Mouse (Mus musculus): ENCODE data around the gene Fbxo33.
A peak's percentile ranks its signal among the peaks of the same experiment; 100 is the strongest.

The Fbxo33 gene

DNA sequence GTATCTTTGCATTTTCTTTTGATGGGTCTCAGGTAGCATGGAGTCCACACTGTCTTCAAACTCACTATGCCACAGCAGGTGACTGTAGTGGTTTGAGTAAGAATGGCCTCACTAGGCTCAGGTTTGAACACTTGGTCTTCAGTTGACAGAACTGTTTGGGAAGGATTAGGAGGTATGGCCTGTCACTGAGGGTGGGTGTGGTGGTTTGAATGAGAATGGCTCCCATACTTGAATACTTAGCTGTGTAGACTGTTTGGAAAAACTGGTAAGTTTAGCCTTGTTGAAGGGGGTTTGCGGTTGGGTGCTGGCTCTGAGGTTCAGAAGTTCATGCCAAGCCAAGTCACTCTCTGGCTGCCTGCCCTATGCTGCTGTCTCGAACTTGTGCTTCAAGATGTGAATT is 20.2 kb downstream of the Fbxo33 start:
- no peak for DNase-seq (ENCODE audit: extremely low read depth, low read depth)

DNA sequence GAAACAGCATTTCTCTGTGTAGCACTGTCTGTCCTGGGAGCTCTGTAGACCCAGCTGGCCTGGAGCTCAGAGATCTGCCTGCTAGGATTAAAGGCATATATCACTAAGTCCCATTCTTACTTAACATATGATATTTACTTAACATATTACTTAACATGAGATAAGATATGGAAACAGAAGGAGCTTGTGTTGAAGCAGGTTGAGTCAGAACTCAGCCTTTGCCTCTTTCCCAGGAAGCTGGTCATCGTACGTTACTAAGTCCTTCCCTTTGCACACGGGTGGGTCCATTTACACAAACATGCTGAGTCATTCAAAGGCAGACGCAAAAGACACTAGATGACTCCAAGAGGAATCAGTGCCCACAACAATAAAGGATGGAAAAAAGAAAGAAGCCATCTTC is 20.8 kb downstream of the Fbxo33 start:
- no peak for DNase-seq (ENCODE audit: extremely low read depth, low read depth)

DNA sequence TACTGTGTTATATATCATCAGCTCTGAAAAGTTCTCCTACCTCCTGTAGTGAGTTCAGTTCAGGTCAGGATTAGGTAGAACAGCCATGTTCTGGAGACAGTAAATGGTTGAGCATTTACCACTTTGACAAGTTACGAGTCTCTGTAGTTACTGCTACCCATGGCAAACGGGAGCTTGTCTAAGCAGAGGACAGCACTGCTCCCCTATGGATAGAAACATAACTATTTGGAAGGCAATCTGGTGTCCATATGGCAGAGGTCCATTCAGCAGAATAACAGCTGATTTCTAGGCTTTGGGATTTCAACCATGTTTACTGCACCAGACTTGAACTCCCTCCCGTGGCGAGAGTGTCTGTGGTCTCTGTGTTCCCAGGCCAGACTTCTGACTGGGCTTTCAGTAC is 23.6 kb downstream of the Fbxo33 start:
- DNase-seq (ENCODE audit: extremely low read depth, low read depth), result no peak

DNA sequence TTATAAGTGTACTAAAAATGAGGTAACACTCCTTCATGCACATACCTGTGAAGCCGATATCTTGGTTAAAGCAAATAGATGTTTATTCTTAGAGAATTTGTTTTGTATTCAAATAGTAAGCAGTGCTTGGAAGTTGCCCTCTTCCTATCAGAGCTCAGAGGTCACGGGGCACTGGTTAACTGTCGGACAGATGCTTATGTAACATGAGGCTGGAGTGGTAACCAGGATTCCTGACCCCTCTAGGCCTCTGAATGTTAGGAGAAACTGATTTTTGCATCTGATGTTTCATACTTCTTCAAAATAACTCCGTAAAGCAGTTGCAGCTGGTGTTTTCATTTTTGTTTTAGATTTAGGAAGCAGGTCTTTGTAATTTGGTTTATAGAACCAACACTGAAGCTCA is 24.5 kb downstream of the Fbxo33 start:
- no peak for DNase-seq (ENCODE audit: extremely low read depth, low read depth)

DNA sequence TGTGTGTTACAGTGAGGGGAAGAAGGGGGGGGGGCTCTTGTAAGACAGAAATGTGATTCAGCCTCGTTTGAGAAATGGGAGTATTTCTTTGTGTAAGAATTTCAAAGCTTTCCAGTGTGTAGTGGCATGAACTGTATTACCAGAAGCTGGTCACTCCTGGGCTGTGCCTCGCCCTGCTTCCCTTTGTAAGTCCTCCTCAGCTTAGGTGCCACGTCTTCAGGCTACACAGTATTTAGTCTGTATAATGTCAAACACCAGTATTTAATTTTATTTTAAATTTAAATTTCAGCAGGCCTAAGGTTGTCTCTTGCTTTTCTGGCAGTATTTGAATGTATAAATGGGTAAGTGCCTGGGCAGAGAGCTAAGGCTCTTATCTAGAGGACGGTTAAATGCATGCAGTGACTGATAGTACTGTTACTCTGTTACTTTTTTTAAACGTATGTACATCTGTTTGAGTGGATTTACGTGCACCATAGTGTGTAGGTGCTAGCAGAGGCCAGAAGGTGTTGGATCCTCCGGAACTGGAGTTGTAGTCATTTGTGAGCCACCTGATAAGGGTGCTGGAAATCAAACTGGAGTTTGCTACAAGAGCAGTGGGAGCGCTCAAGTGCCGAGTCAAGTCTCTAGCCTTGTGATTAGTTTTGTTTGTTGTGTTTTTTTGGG is 25.1 kb downstream of the Fbxo33 start:
- DNase-seq (ENCODE audit: extremely low read depth, low read depth), result peak; percentile 35

DNA sequence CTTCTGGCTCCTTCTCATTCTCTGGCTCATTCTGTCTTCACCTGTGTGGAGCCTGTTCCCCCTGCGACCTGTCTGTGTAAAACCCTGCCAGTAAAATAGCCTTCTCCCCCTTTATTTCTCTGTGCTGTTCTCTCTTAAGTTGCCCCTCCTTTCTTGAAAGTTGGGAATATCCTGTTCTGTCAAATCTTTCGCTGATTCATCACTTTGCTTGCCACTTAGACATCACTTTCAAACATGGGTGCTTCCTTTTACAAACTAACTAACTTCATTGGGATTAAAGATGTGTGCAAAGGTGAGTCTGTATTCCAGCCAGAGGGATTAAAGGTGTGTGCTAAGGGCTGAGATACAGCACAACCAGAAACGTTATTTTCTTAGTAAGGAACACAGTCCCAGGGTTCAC is 25.9 kb downstream of the Fbxo33 start:
- DNase-seq (ENCODE audit: extremely low read depth, low read depth), result no peak

DNA sequence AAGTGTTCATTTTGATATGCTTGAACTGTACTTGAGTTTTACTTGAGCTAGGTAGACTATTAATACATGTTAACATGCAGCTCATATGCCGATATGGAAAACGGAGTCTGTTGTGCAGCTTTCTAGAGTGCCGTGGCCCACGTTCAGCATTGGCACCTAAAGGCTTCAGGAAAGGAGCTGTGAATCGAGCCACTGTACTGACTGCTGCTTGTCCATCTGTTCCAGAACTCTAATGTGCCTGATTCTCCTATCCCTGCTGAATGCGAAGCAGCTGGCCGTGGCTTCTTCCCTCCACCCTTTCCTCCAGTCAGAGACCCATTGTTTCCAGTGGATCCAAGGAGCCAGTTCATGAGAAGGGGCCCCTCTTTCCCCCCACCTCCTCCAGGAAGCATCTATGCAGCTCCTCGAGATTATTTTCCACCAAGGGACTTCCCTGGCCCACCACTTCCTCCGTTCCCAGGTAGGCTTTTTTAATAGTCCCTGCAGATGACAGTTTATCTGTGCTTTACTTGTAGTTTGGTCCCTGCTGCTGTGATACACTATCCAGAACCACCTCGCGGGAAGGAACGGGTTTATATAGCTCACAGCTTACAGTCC is 31.3 kb downstream of the Fbxo33 start:
- DNase-seq (ENCODE audit: extremely low read depth, low read depth), result no peak

DNA sequence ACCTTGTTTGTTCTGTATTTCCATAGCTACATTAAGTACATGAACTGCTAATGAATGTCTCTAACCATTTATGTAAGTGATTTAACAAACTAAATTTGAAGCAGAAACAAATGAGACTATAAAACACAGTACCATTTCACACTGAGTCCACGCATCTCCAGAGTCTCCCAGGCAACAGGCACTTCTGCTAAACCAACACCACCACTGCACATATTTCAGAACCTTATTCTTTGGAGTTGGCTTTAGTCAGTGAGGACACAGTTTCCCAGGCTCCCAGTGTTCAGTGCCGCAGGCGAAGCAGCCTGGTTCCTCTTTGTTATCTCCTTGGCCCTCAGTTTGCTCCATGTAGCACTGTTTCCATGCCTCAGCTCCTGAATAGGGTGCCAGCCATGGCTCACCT is 41.7 kb downstream of the Fbxo33 start:
- DNase-seq (ENCODE audit: extremely low read depth, low read depth), result no peak

DNA sequence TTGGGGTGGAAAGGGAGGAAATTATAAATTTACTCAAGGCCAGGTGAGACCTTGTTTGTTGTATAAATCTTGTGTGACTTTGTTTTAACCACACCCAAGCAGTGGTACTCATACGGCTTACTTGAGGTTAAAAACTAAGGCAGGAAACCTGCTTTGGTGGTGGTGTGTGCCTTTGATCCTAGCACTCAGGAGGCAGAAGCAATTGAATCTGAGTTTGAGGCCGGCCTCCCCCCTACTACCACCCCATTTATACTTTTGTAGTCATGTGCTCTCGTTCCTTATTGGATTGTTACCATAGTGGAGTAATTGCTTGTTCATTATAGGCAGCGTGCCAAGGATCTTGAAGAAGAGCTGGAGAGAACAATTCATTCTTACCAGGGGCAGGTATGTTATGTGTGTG is 49.6 kb downstream of the Fbxo33 start:
- no peak for DNase-seq (ENCODE audit: extremely low read depth, low read depth)

DNA sequence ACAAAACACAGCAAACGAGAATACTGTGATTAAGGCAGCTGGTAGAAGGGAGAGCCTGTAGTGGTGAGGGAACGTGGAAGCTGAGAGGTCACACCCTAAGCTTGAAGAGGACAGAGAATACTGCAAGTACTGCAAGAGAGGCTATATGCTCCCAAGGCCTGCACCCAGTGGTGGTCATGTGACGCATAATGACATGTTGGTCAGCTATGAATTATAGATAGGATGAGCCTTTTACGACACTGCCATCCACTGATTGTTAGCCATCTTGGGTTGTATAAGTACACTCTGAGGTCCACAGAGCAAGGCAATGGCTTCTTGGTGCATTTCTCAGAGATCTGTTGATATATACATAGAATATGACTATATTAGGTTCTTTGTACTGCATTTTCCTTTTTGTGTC is 53.0 kb downstream of the Fbxo33 start:
- no peak for DNase-seq (ENCODE audit: extremely low read depth, low read depth)

DNA sequence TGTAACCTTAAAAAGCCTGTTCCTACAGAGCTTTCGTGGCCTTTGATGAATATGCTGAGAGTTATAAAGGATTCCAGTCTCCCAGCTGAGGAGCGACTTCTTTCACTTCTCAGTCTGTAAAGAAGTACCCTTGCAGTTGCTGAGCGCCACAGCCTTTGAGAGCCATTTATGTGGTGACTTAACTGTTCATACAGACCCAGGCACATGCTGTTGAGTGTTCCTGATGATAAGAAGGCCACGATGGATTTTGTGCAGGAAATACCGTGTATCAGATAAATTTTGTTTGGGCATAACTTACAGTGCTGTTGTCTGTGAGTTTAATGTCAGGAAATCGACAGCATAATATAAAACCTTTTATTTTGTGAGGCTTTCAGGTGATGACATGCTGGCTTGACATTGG is 55.0 kb downstream of the Fbxo33 start:
- no peak for DNase-seq (ENCODE audit: extremely low read depth, low read depth)

DNA sequence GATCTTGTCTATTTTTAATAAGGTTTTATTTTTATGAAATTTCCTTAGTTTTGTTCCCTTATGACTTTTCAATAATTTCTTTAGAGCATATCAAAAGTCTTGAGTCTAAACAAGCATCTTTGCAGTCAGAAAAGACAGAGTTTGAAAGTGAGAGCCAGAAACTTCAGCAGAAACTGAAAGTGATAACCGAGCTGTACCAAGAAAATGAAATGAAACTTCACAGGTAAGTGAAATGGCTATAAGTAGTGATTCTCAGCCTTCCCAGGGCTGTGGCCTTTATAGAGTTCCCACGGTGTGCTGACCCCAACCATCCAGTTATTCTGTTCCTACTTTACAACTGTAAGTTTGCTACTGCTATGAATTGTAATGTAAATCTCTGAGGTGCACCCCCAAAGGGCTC is 56.7 kb downstream of the Fbxo33 start:
- no peak for DNase-seq (ENCODE audit: extremely low read depth, low read depth)

DNA sequence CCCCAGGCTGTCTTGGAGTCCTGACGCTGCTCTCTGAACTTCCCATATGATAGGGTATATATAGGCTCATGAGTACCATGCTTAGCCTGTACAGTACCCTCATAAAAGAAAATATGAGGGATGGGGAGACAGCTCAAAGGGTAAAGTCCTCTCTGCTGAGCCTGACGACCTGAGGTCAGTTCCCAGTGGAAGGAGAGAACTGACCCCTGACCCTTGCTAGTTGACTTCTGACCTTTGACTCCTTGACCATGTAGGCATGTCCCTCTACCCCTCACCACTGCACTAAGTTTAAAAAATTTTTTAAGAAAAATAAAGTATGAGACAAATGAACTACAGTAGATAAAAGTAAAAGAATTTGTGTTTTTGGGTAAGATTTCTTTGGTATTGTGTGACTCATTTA is 58.4 kb downstream of the Fbxo33 start:
- DNase-seq (ENCODE audit: extremely low read depth, low read depth), result no peak

All from MEL-GATA-1-ER (cell line).